ENCODE assay signal across 9 mouse cellular contexts in the genomic region with DNA sequence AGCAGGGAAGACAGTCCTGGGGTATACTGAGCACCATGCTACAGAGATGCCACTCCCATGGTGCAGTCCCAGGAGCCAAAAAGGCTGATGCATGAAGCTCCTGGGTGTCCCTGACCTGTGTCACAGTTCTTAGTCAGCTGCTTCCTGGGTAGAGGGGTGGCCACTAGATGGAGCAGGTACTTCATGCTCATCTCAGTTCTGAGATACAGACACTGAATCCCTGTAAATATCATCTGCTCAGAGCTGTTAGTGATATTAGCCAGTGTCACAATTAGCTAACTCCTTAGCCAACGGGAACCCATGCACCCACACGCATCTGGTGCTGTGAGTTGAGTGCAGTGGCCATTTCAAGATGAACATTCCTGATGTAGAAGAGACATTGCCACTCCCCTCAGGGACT. TPM values are rescaled to one million over a fixed set of nuclear protein-coding genes. Genes with fewer than 3 reads are reported as not detected.
DNase-seq lines count a peak whose midpoint lies in the region; ATAC-seq and TF ChIP-seq lines count a peak whose summit lies in the region.
"Had no signal": no experiment of that assay in that cellular context is flagged by ENCODE, and none has a peak within 500 bp of the region (broad histone marks: within the 10 kb centered on the region; RNA-seq: fewer than 3 reads in every experiment).

No protein-coding gene starts in this region.

- dilution Hi-C loops in CH12.LX (cut with MboI; ENCODE audit: extremely low pct_ligation_motif_present, extremely low pct_unique_long_range_greater_than_20kb, low sequenced_read_pairs) = no loop called here

- no peak overlapping the region for H3K27ac ChIP-seq in kidney, embryonic 15.5 days
- no peak overlapping the region for H3K27ac ChIP-seq in CH12.LX (ENCODE audit: insufficient read depth, low read depth)

- no peak overlapping the region for H3K4me2 ChIP-seq in kidney, embryonic 15.5 days
- no peak overlapping the region for H3K4me2 ChIP-seq in CH12.LX (ENCODE audit: insufficient read depth, low read depth, poor library complexity, severe bottlenecking)

- intact Hi-C loops in left cerebral cortex, postnatal 10 days (cut with DNase I) = no loop called here

- no peaks in the 10 kb centered on the region for H3K79me2 ChIP-seq in CH12.LX (replicated peaks; ENCODE audit: control insufficient read depth, extremely low read depth, insufficient read depth, poor library complexity, severe bottlenecking)

- no peak for TF ChIP-seq EP300 in CH12.LX (IDR thresholded peaks at IDR 0.05; ENCODE audit: low read length)

- TF ChIP-seq RAD21 in CH12.LX (IDR thresholded peaks at IDR 0.05; ENCODE audit: low read depth, low read length) = peak; percentile 75

- WGBS in kidney, embryonic 15.5 days = 88% methylated on average over 2 of the region's 2 CpGs

- no peak overlapping the region for H3K9ac ChIP-seq in kidney, embryonic 15.5 days
- H3K9ac ChIP-seq in CH12.LX (ENCODE audit: insufficient read depth, low read depth) = no peak overlapping the region

- in situ Hi-C loops in CH12.LX (cut with MboI; ENCODE audit: low pct_ligation_motif_present, low pct_unique_long_range_greater_than_20kb, low sequenced_read_pairs) = loop anchor here (5.0 kb wide), 1 partner anchor 237 kb away; no protein-coding TSS in a partner anchor

- no peak for ATAC-seq in kidney, embryonic 15.5 days (replicated peaks; ENCODE audit: low FRiP score)

- TF ChIP-seq CTCF in CH12.LX (conservative IDR thresholded peaks at IDR 0.05 in 1 of 2, IDR thresholded peaks at IDR 0.05 in 1 of 2; ENCODE audit: low read depth in 2 of 2, low read length in 2 of 2) = peak; percentile 19 to 76; a peak in 2 of 4 replicates

- H3K9me3 ChIP-seq in kidney, embryonic 15.5 days (replicated peaks) = no peaks in the 10 kb centered on the region
- H3K9me3 ChIP-seq in CH12.LX (replicated peaks; ENCODE audit: low read length) = no peaks in the 10 kb centered on the region

- 0 out of 2 replicates have a peak, but pooled peaks cover 2% of the 10 kb centered on the region for H3K4me1 ChIP-seq in kidney, embryonic 15.5 days
- H3K4me1 ChIP-seq in CH12.LX (ENCODE audit: control insufficient read depth in 1 of 2, insufficient read depth in 2 of 2) = peaks cover 3 to 34% of the 10 kb centered on the region in 2 experiments

- H3K4me3 ChIP-seq in kidney, embryonic 15.5 days (replicated peaks) = no peak overlapping the region
- no peak overlapping the region for H3K4me3 ChIP-seq in CH12.LX (replicated peaks in 1 of 3; ENCODE audit: low read depth in 2 of 3, low read length in 2 of 3, poor library complexity in 1 of 3)

- H3K36me3 ChIP-seq in kidney, embryonic 15.5 days = peaks cover 70% of the 10 kb centered on the region
- peaks cover 0 to 2% of the 10 kb centered on the region in 2 experiments for H3K36me3 ChIP-seq in CH12.LX (replicated peaks in 1 of 2; ENCODE audit: control insufficient read depth in 1 of 2, insufficient read depth in 1 of 2, low read length in 1 of 2)

- TF ChIP-seq POLR2A in CH12.LX (IDR thresholded peaks at IDR 0.05; ENCODE audit: low read depth, low read length) = no peak

- no peaks in the 10 kb centered on the region for H3K27me3 ChIP-seq in kidney, embryonic 15.5 days
- H3K27me3 ChIP-seq in CH12.LX (replicated peaks) = peaks cover 21% of the 10 kb centered on the region

- DNase-seq in kidney, postnatal 10 days = peak; percentile 66
- DNase-seq in CH12.LX (ENCODE audit: extremely low read depth) = peak; percentile 58
- peak; percentile 45 for DNase-seq in NIH3T3 (ENCODE audit: low read depth)
- peak; percentile 56 to 66 for DNase-seq in kidney, postnatal 25 days
- no peak for DNase-seq in testis, postnatal 14 days (ENCODE audit: low spot score)
- no peak for DNase-seq in left cerebral cortex, postnatal 10 days (ENCODE audit: extremely low spot score in 1 of 2, low spot score in 2 of 2)
- no peak for DNase-seq in ovary, adult 18-20 months (ENCODE audit: low spot score)
- DNase-seq: cerebellum, adult 8-10 months had no signal

TF ChIP-seq in CH12.LX, 34 proteins besides CTCF, POLR2A, EP300 and RAD21:
- TF ChIP-seq TCF12 (IDR thresholded peaks at IDR 0.05; ENCODE audit: low read depth, low read length) = no peak
- TF ChIP-seq CHD1 (IDR thresholded peaks at IDR 0.05; ENCODE audit: low read depth, low read length) = no peak
- no peak for TF ChIP-seq PAX5 (IDR thresholded peaks at IDR 0.05; ENCODE audit: low read length)
- TF ChIP-seq SMC3 (IDR thresholded peaks at IDR 0.05; ENCODE audit: low read depth, low read length) = peak; percentile 63
- no peak for TF ChIP-seq SIN3A (IDR thresholded peaks at IDR 0.05; ENCODE audit: low read length)
- no peak for TF ChIP-seq UBTF (IDR thresholded peaks at IDR 0.05; ENCODE audit: low read depth, low read length)
- no peak for TF ChIP-seq ZMIZ1 (IDR thresholded peaks at IDR 0.05; ENCODE audit: low read depth, low read length)
TF ChIP-seq in CH12.LX: peak in this region for 1.

RNA-seq across cellular contexts. Expression of a gene that starts 9.6 kb away (rescaled TPM):
- polyA plus RNA-seq in kidney, embryonic 15.5 days (2015; fragmentation: Nextera tagmentation; extraction: Ambion mirVana) = 39.6 and 44.4 TPM in 2 replicates
- 5.4 and 8.1 TPM in 2 replicates for total RNA-seq in CH12.LX (2012; rRNA removed)
- 2.2 and 3.2 TPM in 2 replicates for total RNA-seq in CH12.LX (2014; rRNA removed)
- 3.0 and 3.6 TPM in 2 replicates for polyA plus RNA-seq in CH12.LX (2012; ENCODE audit: insufficient read length, low read depth)
- 100 to 1,000 TPM; 103 to 108 TPM for total RNA-seq in left cerebral cortex, postnatal 10 days (2021)

RNA-seq across cellular contexts. Expression of a gene that starts 27.0 kb away (rescaled TPM):
- polyA plus RNA-seq in kidney, embryonic 15.5 days (2015; fragmentation: Nextera tagmentation; extraction: Ambion mirVana) = 29.8 and 31.9 TPM in 2 replicates
- 17.1 and 20.3 TPM in 2 replicates for total RNA-seq in CH12.LX (2012; rRNA removed)
- total RNA-seq in CH12.LX (2014; rRNA removed) = 15.1 TPM in 2 replicates
- 16.5 and 17.8 TPM in 2 replicates for polyA plus RNA-seq in CH12.LX (2012; ENCODE audit: insufficient read length, low read depth)
- total RNA-seq in left cerebral cortex, postnatal 10 days (2021) = 10 to 100 TPM; 26.7 to 27.6 TPM

RNA-seq across cellular contexts. Expression of a gene that starts 30.6 kb away (rescaled TPM):
- polyA plus RNA-seq in kidney, embryonic 15.5 days (2015; fragmentation: Nextera tagmentation; extraction: Ambion mirVana) = 0.04 TPM in 1 of 2 replicates, not detected in the other
- total RNA-seq in CH12.LX (2012; rRNA removed) (not detected in 2 replicates), CH12.LX (2014; rRNA removed) (not detected in 2 replicates)
- polyA plus RNA-seq in CH12.LX (2012; ENCODE audit: insufficient read length, low read depth) = not detected in 2 replicates
- 1 to 10 TPM; 1.3 to 2.0 TPM for total RNA-seq in left cerebral cortex, postnatal 10 days (2021)

RNA-seq across cellular contexts. Expression of a gene that starts 35.8 kb away (rescaled TPM):
- 1.1 and 1.7 TPM in 2 replicates for polyA plus RNA-seq in kidney, embryonic 15.5 days (2015; fragmentation: Nextera tagmentation; extraction: Ambion mirVana)
- total RNA-seq in CH12.LX (2012; rRNA removed) = 0.42 and 0.59 TPM in 2 replicates
- 0.15 and 0.32 TPM in 2 replicates for total RNA-seq in CH12.LX (2014; rRNA removed)
- polyA plus RNA-seq in CH12.LX (2012; ENCODE audit: insufficient read length, low read depth) = 0.38 and 0.44 TPM in 2 replicates
- 1 to 10 TPM; 2.1 to 2.9 TPM for total RNA-seq in left cerebral cortex, postnatal 10 days (2021)

RNA-seq across cellular contexts. Expression of a gene that starts 55.5 kb away (rescaled TPM):
- polyA plus RNA-seq in kidney, embryonic 15.5 days (2015; fragmentation: Nextera tagmentation; extraction: Ambion mirVana) = 27.9 and 31.3 TPM in 2 replicates
- total RNA-seq in CH12.LX (2012; rRNA removed) (42.7 and 53.3 TPM in 2 replicates), CH12.LX (2014; rRNA removed) (15.3 and 18.0 TPM in 2 replicates)
- 47.1 and 48.0 TPM in 2 replicates for polyA plus RNA-seq in CH12.LX (2012; ENCODE audit: insufficient read length, low read depth)
- 10 to 100 TPM; 78.8 to 80.9 TPM for total RNA-seq in left cerebral cortex, postnatal 10 days (2021)

Comparison
In these comparisons a context has a peak if more than half of its experiments do, and no peak if none do; other contexts are left out.
1. DNase-seq: peak in kidney, postnatal 10 days (single experiment), CH12.LX (single experiment), NIH3T3 (single experiment) and kidney, postnatal 25 days (2 of 2); none in testis, postnatal 14 days (single experiment), left cerebral cortex, postnatal 10 days (0 of 2) and ovary, adult 18-20 months (single experiment).
2. RNA of a gene that starts 9.6 kb away (total RNA-seq): 103 to 108 TPM in left cerebral cortex, postnatal 10 days; 2.2 to 8.1 TPM in CH12.LX; every median in the first group is over 10 times any median in the second.